Mouse (Mus musculus): ENCODE results near the gene Isg15. TPM values are rescaled to one million over a fixed set of nuclear protein-coding genes. Genes with fewer than 3 reads are reported as not detected.

Isg15 gene
- polyA plus RNA-seq, 1 experiment from 2014 or later = 2.7 TPM

- H3K27me3 ChIP-seq = no peaks in the 10 kb centered on the region
- H3K36me3 ChIP-seq = no peaks in the 10 kb centered on the region
- whole genome bisulfite sequencing = 13% methylated on average over 12 of the region's 12 CpGs
- no peak for ATAC-seq (replicated peaks; ENCODE audit: insufficient number of reproducible peaks, insufficient read depth, low FRiP score, low read depth)
- H3K27ac ChIP-seq = peak overlapping the region; percentile 79
- H3K4me2 ChIP-seq = peak overlapping the region; percentile 97
- no peaks in the 10 kb centered on the region for H3K9me3 ChIP-seq (replicated peaks)
- peak overlapping the region; percentile 69 for H3K4me3 ChIP-seq
- H3K9ac ChIP-seq = peak overlapping the region; percentile 78
- H3K4me1 ChIP-seq (replicated peaks) = peaks cover 18% of the 10 kb centered on the region
Measured at GRCm38 (mm10) chr4:156202462-156202893, 1.9 kb upstream of the Isg15 start.

DNA sequence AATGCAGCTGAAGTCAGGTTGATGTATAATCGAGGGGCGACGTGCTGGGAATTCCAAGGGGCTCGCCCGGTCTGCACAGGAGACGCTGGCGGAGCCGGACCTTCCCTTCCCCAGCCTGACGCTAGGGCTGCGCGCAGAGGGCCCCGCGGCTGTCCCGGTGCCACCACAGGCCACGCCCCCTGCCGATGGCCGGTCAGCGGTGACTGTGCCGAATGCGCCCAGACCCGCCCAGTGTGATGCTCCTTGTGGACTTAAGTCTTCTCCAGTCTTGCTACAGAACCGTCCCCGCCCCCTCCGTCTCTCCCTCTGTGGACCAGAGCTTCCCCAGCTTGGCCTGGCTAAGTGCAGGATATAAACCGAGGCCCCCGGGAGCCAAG lies 2.8 kb downstream of the Isg15 start:
- Histone ChIP-seq H3K4me1 (replicated peaks) (peaks cover 43% of the 10 kb centered on the region), H3K4me3 (peak overlapping the region; percentile 79), H3K27me3 (no peaks in the 10 kb centered on the region), H3K27ac (peak overlapping the region; percentile 95), H3K4me2 (peak overlapping the region; percentile 72), H3K9me3 (replicated peaks) (no peaks in the 10 kb centered on the region), H3K36me3 (0 out of 2 replicates have a peak, but pooled peaks cover 3% of the 10 kb centered on the region), H3K9ac (peak overlapping the region; percentile 67)
- peak; percentile 90 for ATAC-seq (replicated peaks; ENCODE audit: insufficient number of reproducible peaks, insufficient read depth, low FRiP score, low read depth)
- WGBS = under 1% methylated on average over 26 of the region's 26 CpGs

DNA sequence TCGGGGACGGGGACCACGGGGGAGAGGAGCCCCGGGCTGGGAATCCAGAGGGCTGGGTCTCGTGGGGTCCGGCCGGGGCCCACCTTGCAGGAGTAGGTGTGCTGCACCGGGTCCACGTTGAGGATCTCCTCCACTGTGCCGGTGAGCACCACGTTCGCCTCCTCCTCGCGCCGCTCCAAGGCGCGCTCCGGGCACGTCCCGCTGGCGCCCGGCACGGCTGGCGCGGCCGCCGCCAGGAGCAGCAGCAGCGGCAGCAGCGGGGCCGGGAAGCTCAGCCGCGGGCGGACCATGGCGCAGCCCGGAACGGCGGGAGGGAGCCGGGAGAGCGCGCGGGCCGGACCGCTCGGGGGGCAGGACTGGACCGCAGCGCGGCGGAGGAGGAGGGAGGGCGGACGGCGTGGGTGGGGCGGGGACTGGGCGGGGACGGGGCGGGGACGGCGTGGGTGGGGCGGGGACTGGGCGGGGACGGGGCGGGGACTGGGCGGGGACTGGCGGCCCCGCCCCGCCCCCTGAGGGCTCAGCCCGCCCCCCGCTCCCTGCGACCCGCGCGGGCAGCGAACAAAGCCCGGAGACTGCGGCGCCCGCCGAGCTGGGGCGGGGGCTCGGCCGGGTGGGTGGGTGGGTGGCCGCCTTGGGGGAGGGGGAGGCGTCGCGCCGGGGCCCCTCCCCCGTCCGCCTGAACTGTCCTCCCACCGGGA lies 3.3 kb downstream of the Isg15 start, which contains the start of gene Agrn:
Agrn (minus strand) TSS at position 358 of the 698 bp plus-strand sequence.
- peaks cover 43% of the 10 kb centered on the region for H3K4me1 ChIP-seq (replicated peaks)
- H3K4me2 ChIP-seq = peak within 1 kb of the TSS; percentile 97
- WGBS = 1% methylated on average over 36 of the region's 88 CpGs
- peak within 1 kb of the TSS; percentile 88 for H3K9ac ChIP-seq
- H3K9me3 ChIP-seq (replicated peaks) = no peaks in the 10 kb centered on the region
- peak within 1 kb of the TSS; percentile 79 for H3K4me3 ChIP-seq
- peak within 1 kb of the TSS; percentile 95 for H3K27ac ChIP-seq
- H3K36me3 ChIP-seq = 0 out of 2 replicates have a peak, but pooled peaks cover 6% of the 10 kb centered on the region
- peak; percentile 85 for ATAC-seq (replicated peaks; ENCODE audit: insufficient number of reproducible peaks, insufficient read depth, low FRiP score, low read depth)
- no peaks in the 10 kb centered on the region for H3K27me3 ChIP-seq

DNA sequence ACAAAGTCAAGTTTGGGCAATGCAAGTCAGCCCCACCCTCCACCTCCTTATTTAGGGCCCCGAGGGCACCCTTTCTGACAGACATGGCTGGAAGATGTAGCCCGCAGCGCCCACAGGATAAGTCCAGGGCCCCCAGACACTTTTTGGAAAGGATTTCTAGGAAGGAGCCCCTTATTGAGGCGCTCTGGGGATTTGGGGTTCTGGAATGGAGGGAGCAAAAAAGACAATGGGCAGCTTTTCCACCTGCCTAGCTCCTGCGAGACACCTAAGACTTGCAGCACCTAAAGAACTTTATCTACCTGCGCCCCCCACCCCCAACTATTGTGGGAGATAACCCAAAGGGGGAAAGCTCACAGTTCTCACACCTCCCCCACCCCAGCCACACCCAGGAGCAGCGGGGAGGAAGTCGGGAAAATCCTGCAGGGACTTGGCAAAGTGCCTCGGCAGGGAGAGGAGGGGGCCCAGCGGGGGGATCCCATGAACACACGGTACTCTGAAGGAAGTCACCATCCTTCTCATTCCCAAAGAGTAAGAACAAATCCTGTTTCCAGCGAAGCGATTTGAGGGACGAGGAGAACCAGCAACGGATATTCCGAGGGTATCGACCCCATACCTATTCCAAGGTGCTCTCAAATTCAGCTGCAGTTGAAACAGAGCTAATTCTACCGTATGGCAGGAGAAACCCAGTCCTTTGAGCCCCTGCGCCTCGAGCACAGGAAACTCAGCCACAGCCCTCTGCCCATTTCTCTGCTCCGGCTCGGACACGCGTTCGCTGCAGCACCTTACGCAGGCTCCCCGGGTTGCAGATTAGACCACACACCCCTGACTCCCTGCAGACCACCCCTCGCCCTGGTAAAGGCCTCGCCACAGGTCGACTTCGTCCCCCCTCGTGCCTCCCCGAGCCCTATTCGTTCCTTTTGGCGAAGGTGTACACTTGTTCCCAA lies 4.4 kb downstream of the Isg15 start:
- Histone ChIP-seq H3K36me3 (0 out of 2 replicates have a peak, but pooled peaks cover 8% of the 10 kb centered on the region), H3K4me3 (peak overlapping the region; percentile 79), H3K4me1 (replicated peaks) (peaks cover 43% of the 10 kb centered on the region), H3K4me2 (peak overlapping the region; percentile 97), H3K27ac (peak overlapping the region; percentile 72), H3K9me3 (replicated peaks) (no peaks in the 10 kb centered on the region), H3K9ac (peak overlapping the region; percentile 88), H3K27me3 (no peaks in the 10 kb centered on the region)
- WGBS = 3% methylated on average over 35 of the region's 35 CpGs
- ATAC-seq (replicated peaks; ENCODE audit: insufficient number of reproducible peaks, insufficient read depth, low FRiP score, low read depth) = no peak

GRCm38 (mm10) chr4:156194346-156194745 lies 6.3 kb downstream of the Isg15 start:
- peaks cover 56% of the 10 kb centered on the region for H3K4me1 ChIP-seq (replicated peaks)
- H3K27me3 ChIP-seq = no peaks in the 10 kb centered on the region
- H3K36me3 ChIP-seq = peaks cover 8% of the 10 kb centered on the region; the same call in 1 of the 2 replicates
- no peaks in the 10 kb centered on the region for H3K9me3 ChIP-seq (replicated peaks)
- ATAC-seq (replicated peaks; ENCODE audit: insufficient number of reproducible peaks, insufficient read depth, low FRiP score, low read depth) = no peak
- no peak overlapping the region for H3K4me2 ChIP-seq
- 58% methylated on average over 6 of the region's 6 CpGs for WGBS
- no peak overlapping the region for H3K27ac ChIP-seq
- H3K9ac ChIP-seq = no peak overlapping the region
- no peak overlapping the region for H3K4me3 ChIP-seq

GRCm38 (mm10) chr4:156193906-156194305 lies 6.7 kb downstream of the Isg15 start:
- Histone ChIP-seq H3K9ac (no peak overlapping the region), H3K9me3 (replicated peaks) (no peaks in the 10 kb centered on the region), H3K4me3 (no peak overlapping the region), H3K27ac (no peak overlapping the region), H3K36me3 (peaks cover 8% of the 10 kb centered on the region; the same call in 1 of the 2 replicates), H3K27me3 (no peaks in the 10 kb centered on the region), H3K4me1 (replicated peaks) (peaks cover 60% of the 10 kb centered on the region), H3K4me2 (no peak overlapping the region)
- 76% methylated on average over 5 of the region's 5 CpGs for WGBS
- no peak for ATAC-seq (replicated peaks; ENCODE audit: insufficient number of reproducible peaks, insufficient read depth, low FRiP score, low read depth)

- no peaks in the 10 kb centered on the region for H3K27me3 ChIP-seq
- peaks cover 68% of the 10 kb centered on the region for H3K4me1 ChIP-seq (replicated peaks)
- H3K4me3 ChIP-seq = no peak overlapping the region
- no peak for ATAC-seq (replicated peaks; ENCODE audit: insufficient number of reproducible peaks, insufficient read depth, low FRiP score, low read depth)
- no peak overlapping the region for H3K4me2 ChIP-seq
- 29% methylated on average over 2 of the region's 2 CpGs for WGBS
- H3K9me3 ChIP-seq (replicated peaks) = no peaks in the 10 kb centered on the region
- peak overlapping the region; percentile 62 for H3K27ac ChIP-seq
- no peak overlapping the region for H3K9ac ChIP-seq
- peaks cover 8% of the 10 kb centered on the region; the same call in 1 of the 2 replicates for H3K36me3 ChIP-seq
Measured at GRCm38 (mm10) chr4:156193200-156193590, 7.4 kb downstream of the Isg15 start.

DNA sequence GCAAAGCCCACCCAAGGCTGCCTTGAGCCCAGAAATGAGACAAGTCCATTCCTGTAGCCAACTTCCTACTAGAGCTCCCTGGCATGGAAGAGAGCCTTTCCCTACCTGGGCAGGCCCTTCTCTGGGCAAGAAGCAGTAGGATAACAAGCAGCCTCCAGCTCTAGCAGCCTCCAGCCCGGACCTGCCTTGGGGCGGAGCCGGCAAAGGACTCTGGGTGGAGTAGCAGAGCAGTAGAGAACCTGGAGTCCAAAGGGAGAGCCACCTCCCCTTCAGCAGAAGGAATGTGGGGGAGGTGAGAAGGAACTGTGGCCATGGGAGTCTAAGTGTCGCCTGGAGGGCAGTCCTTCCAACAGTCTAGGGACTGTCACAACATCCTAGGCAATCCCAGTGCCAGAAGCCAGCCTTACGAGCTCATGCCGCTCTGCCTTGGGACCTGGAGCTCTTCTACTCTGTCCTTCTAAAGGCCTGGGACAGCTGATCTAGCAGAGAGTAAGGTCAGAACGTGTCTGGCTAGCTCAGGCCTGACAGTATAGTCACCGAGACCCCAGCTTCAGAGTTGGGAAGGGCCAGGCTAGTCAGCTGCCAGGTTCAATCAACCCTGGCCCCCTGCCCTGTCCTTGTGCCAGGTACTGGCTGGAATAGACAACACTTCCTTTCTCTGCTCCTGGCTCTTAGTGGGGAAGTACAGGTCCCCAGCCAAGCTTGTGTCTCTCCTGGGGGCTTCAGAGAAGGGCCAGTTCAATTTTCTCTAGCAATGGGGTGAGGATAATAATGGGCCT lies 8.0 kb downstream of the Isg15 start:
- WGBS = 38% methylated on average over 8 of the region's 8 CpGs

GRCm38 (mm10) chr4:156188811-156189323 lies 11.8 kb downstream of the Isg15 start:
- Histone ChIP-seq H3K27me3 (no peaks in the 10 kb centered on the region), H3K27ac (peak overlapping the region; percentile 43), H3K4me2 (peak overlapping the region; percentile 14; the same call in 1 of the 2 replicates), H3K36me3 (peaks cover 5% of the 10 kb centered on the region; the same call in 1 of the 2 replicates), H3K4me1 (replicated peaks) (peaks cover 78% of the 10 kb centered on the region), H3K9ac (0 out of 2 replicates have a peak overlapping the region, but pooled peaks have one; percentile 11), H3K4me3 (no peak overlapping the region), H3K9me3 (replicated peaks) (no peaks in the 10 kb centered on the region)
- 32% methylated on average over 6 of the region's 6 CpGs for WGBS
- ATAC-seq (replicated peaks; ENCODE audit: insufficient number of reproducible peaks, insufficient read depth, low FRiP score, low read depth) = no peak; the same call in 1 of the 2 replicates

More for the DNA sequence above, 8.0 kb downstream of the Isg15 start:
- Histone ChIP-seq H3K27ac (peak overlapping the region; percentile 62), H3K4me3 (no peak overlapping the region), H3K4me1 (replicated peaks) (peaks cover 70% of the 10 kb centered on the region), H3K9me3 (replicated peaks) (no peaks in the 10 kb centered on the region), H3K9ac (no peak overlapping the region), H3K4me2 (no peak overlapping the region), H3K27me3 (no peaks in the 10 kb centered on the region), H3K36me3 (peaks cover 8% of the 10 kb centered on the region; the same call in 1 of the 2 replicates)
- ATAC-seq (replicated peaks; ENCODE audit: insufficient number of reproducible peaks, insufficient read depth, low FRiP score, low read depth) = no peak

GRCm38 (mm10) chr4:156188162-156188810 lies 12.3 kb downstream of the Isg15 start:
- Histone ChIP-seq H3K36me3 (peaks cover 5% of the 10 kb centered on the region; the same call in 1 of the 2 replicates), H3K4me3 (no peak overlapping the region), H3K4me2 (no peak overlapping the region), H3K4me1 (replicated peaks) (peaks cover 73% of the 10 kb centered on the region), H3K9ac (0 out of 2 replicates have a peak overlapping the region, but pooled peaks have one; percentile 11), H3K9me3 (replicated peaks) (no peaks in the 10 kb centered on the region), H3K27me3 (no peaks in the 10 kb centered on the region), H3K27ac (peak overlapping the region; percentile 43; the same call in 1 of the 2 replicates)
- ATAC-seq (replicated peaks; ENCODE audit: insufficient number of reproducible peaks, insufficient read depth, low FRiP score, low read depth) = no peak
- WGBS = 70% methylated on average over 5 of the region's 5 CpGs
